Mouse (Mus musculus) C2C12 (cell line): ENCODE measurements around the gene Scamp2.

ENCODE experiments used
- CTCF ChIP-seq: IDR thresholded peaks from one replicate; pipeline ENCODE4 v1.5.1; 2011; ENCODE audit not compliant: control insufficient read depth, insufficient read depth, insufficient read length
- MAX ChIP-seq: IDR thresholded peaks from one replicate; pipeline ENCODE4 v1.6.1; 2011; ENCODE audit warnings: mild to moderate bottlenecking, control low read depth

GRCm38 (mm10) chr9:57565741-57566221 lies 5.0 kb downstream of the Scamp2 start:
- no peak for TF ChIP-seq CTCF
- TF ChIP-seq MAX: no peak
